Mouse (Mus musculus) liver, postnatal 0 days (tissue): Measurements from ENCODE around the gene Ehd4. TPM values are rescaled to one million over a fixed set of nuclear protein-coding genes. Genes with fewer than 3 reads are reported as not detected.
A peak's percentile ranks its signal among the peaks of the same experiment; 100 is the strongest.

ENCODE experiments used
- ATAC-seq: fragments of 200-750 bp; cut with Nextera tagmentation; 2 replicates; pipeline ENCODE4 v1.8.0; 2017; ENCODE audit warnings: mild to moderate bottlenecking, moderate library complexity
- DNase-seq: peaks from one replicate; pipeline ENCODE4 v3.0.0-alpha.2; 2016
- H3K27ac ChIP-seq: fragments of 300-500 bp; sonication (generic); 2 replicates; pipeline ENCODE4 v1.5.1; 2014; ENCODE audit warnings: antibody characterized with exemption, moderate library complexity, mild to moderate bottlenecking, low read depth
- H3K27me3 ChIP-seq: fragments of 300-500 bp; sonication (generic); 2 replicates; pipeline ENCODE4 v1.6.1; 2014; ENCODE audit warnings: low read length, control low read depth, mixed read lengths; ENCODE audit not compliant: insufficient read depth
- H3K36me3 ChIP-seq: fragments of 300-500 bp; sonication (generic); replicated peaks from 2 replicates; pipeline ENCODE4 v1.6.1; 2014; ENCODE audit warnings: mild to moderate bottlenecking, control low read depth, low read length, moderate library complexity, mixed read lengths; ENCODE audit not compliant: insufficient read depth
- H3K4me1 ChIP-seq: fragments of 300-500 bp; sonication (generic); 2 replicates; pipeline ENCODE4 v1.6.1; 2014; ENCODE audit warnings: antibody characterized with exemption, mild to moderate bottlenecking, control low read depth; ENCODE audit not compliant: insufficient read depth
- H3K4me2 ChIP-seq: fragments of 300-500 bp; sonication (generic); 2 replicates; pipeline ENCODE4 v1.6.1; 2014; ENCODE audit warnings: low read depth, mild to moderate bottlenecking, low read length, moderate library complexity, mixed read lengths
- H3K4me3 ChIP-seq: fragments of 300-500 bp; sonication (generic); 2 replicates; pipeline ENCODE4 v1.5.1; 2014; ENCODE audit warnings: low read depth, low read length
- H3K9ac ChIP-seq: fragments of 300-500 bp; sonication (generic); replicated peaks from 2 replicates; pipeline ENCODE4 v1.6.1; 2014; ENCODE audit warnings: mild to moderate bottlenecking, moderate library complexity
- H3K9me3 ChIP-seq: fragments of 300-500 bp; sonication (generic); 2 replicates; pipeline ENCODE4 v1.6.1; 2016; ENCODE audit warnings: mild to moderate bottlenecking, control low read depth, low read length, mixed read lengths
- CTCF ChIP-seq: sonication (generic); IDR thresholded peaks from 2 replicates; pipeline ENCODE4 v1.5.1; 2016; ENCODE audit warnings: antibody characterized with exemption, low read depth
- EP300 ChIP-seq: IDR thresholded peaks from 2 replicates; pipeline ENCODE4 v1.6.1; 2016; ENCODE audit warnings: antibody characterized with exemption, low read depth, mild to moderate bottlenecking
- WGBS: fragments of 180-500 bp; shearing (Covaris S2); extraction: QIAGEN DNeasy Blood & Tissue Kit; methylation state at CpG from one replicate; pipeline ENCODE4 v1.1.7; 2014; ENCODE audit not compliant: insufficient replicate concordance; 5-methylcytosine and 5-hydroxymethylcytosine counted together
- polyA plus RNA-seq: library from polyadenylated mRNA; unstranded; fragments of >200 nt; fragmentation: Nextera tagmentation; extraction: Ambion mirVana; gene quantifications from 2 replicates; pipeline ENCODE4 v1.2.1, GENCODE M21; 2015

Gene Ehd4
- polyA plus RNA-seq, 1 experiment from 2014 or later, result 29.2 TPM

GRCm38 (mm10) chr2:120113476-120113875, 40.9 kb downstream of the Ehd4 start:
- H3K36me3 ChIP-seq, result no peaks in the 10 kb centered on the region
- no peak overlapping the region for H3K4me2 ChIP-seq
- no peak overlapping the region for H3K9ac ChIP-seq
- 84% methylated on average over 6 of the region's 6 CpGs for WGBS
- H3K9me3 ChIP-seq, result no peaks in the 10 kb centered on the region
- DNase-seq (no peak), ATAC-seq (no peak)
- TF ChIP-seq CTCF (no peak), EP300 (no peak)
- peaks cover 14% of the 10 kb centered on the region; the same call in 1 of the 2 replicates for H3K4me1 ChIP-seq
- H3K27ac ChIP-seq, result no peak overlapping the region
- H3K27me3 ChIP-seq, result no peaks in the 10 kb centered on the region
- H3K4me3 ChIP-seq, result no peak overlapping the region

DNA sequence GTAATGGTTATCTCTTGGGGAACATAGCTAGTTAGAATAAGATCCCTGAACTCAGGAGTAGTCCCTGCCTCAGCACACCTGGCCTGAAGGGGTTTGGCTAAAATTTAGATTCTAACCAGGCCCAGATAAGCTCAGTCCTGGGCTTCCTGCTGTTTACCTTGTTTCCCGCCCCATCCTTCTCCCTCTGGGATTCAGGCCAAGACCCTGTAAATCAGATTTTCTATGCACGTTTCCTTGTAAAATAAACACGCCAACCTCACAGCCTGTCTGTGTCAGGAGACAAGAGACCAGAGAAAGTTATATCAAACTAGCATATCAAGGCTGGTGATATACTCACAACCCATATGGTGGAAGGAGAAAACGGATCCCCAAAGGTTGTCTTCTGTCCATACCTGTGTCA, 42.8 kb downstream of the Ehd4 start:
- TF ChIP-seq CTCF (no peak), EP300 (no peak)
- no peak overlapping the region for H3K4me3 ChIP-seq
- 62% methylated on average over 4 of the region's 4 CpGs for WGBS
- H3K9me3 ChIP-seq, result no peaks in the 10 kb centered on the region
- no peak overlapping the region for H3K9ac ChIP-seq
- no peaks in the 10 kb centered on the region for H3K36me3 ChIP-seq
- ATAC-seq (no peak), DNase-seq (no peak)
- H3K27ac ChIP-seq, result no peak overlapping the region
- peaks cover 14% of the 10 kb centered on the region; the same call in 1 of the 2 replicates for H3K4me1 ChIP-seq
- H3K4me2 ChIP-seq, result no peak overlapping the region
- H3K27me3 ChIP-seq, result no peaks in the 10 kb centered on the region

GRCm38 (mm10) chr2:120111172-120111571, 43.2 kb downstream of the Ehd4 start:
- peaks cover 14% of the 10 kb centered on the region; the same call in 1 of the 2 replicates for H3K4me1 ChIP-seq
- WGBS, result 70% methylated on average over 3 of the region's 3 CpGs
- no peak overlapping the region for H3K4me2 ChIP-seq
- 0 out of 2 replicates have a peak overlapping the region, but pooled peaks have one; percentile 16 for H3K27ac ChIP-seq
- ATAC-seq, result no peak
- H3K27me3 ChIP-seq, result no peaks in the 10 kb centered on the region
- no peak for DNase-seq
- no peak overlapping the region for H3K9ac ChIP-seq
- H3K4me3 ChIP-seq, result no peak overlapping the region
- H3K9me3 ChIP-seq, result no peaks in the 10 kb centered on the region
- no peaks in the 10 kb centered on the region for H3K36me3 ChIP-seq
- no peak for TF ChIP-seq EP300
- no peak for TF ChIP-seq CTCF

- H3K27me3 ChIP-seq, result no peaks in the 10 kb centered on the region
- H3K36me3 ChIP-seq, result no peaks in the 10 kb centered on the region
- 78% methylated on average over 4 of the region's 4 CpGs for WGBS
- TF ChIP-seq CTCF (no peak), EP300 (no peak)
- ATAC-seq (no peak), DNase-seq (no peak)
- H3K27ac ChIP-seq, result no peak overlapping the region
- H3K9me3 ChIP-seq, result no peaks in the 10 kb centered on the region
- H3K4me1 ChIP-seq, result peaks cover 10% of the 10 kb centered on the region; the same call in 1 of the 2 replicates
- no peak overlapping the region for H3K9ac ChIP-seq
- no peak overlapping the region for H3K4me2 ChIP-seq
- H3K4me3 ChIP-seq, result no peak overlapping the region
Measured at GRCm38 (mm10) chr2:120108077-120108476, 46.3 kb downstream of the Ehd4 start.

DNA sequence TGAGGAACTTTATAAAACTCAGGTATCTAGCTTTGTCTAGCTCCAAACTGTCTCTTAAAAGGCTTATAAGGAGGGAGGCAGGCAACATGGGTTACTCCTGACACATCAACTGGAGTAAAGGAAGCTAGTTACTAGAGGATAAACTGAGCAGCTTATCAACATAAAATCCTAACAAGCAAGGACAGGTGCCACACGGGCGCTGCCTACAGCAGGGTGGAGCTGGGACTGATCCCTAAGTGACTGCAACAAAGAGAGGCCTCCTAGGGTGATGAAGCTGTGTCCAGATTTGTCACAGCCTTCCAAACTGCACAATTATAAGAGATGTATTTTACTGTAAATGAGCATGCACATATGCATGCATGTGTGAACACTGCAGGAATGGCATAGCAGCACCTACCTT, 47.0 kb downstream of the Ehd4 start:
- peaks cover 10% of the 10 kb centered on the region; the same call in 1 of the 2 replicates for H3K4me1 ChIP-seq
- DNase-seq (no peak), ATAC-seq (no peak)
- H3K4me2 ChIP-seq, result no peak overlapping the region
- TF ChIP-seq CTCF (no peak), EP300 (no peak)
- H3K27me3 ChIP-seq, result no peaks in the 10 kb centered on the region
- no peak overlapping the region for H3K4me3 ChIP-seq
- 80% methylated on average over 2 of the region's 2 CpGs for WGBS
- no peak overlapping the region for H3K27ac ChIP-seq
- H3K9me3 ChIP-seq, result no peaks in the 10 kb centered on the region
- no peak overlapping the region for H3K9ac ChIP-seq
- no peaks in the 10 kb centered on the region for H3K36me3 ChIP-seq

DNA sequence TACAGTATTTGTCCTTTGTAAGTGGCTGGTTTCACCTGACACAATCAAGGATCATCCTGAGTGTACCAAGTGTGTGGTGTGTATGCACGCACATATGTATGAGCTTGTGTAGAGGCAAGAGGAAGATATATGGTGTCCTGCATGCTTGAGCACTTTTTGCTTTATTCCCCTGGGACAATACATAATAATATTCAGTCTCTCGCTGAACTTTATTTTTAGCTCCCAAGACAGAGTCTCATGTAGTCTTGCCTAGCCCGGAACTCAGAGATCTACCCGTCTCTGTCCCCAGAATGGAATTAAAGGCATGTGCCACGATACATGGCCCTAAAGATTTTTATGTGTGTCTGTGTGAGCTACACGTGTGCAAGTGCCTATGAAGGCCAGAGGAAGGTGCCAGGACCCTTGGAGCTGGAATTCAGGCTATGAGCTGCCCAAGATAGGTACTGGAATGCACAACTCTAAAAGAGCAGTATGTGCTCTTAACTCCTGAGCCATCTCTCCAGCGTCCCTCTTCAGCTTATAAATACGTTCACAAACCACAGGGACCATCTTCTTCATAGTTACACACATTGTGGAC, 47.9 kb downstream of the Ehd4 start:
- DNase-seq, result no peak
- H3K27me3 ChIP-seq, result no peaks in the 10 kb centered on the region
- no peak overlapping the region for H3K27ac ChIP-seq
- 76% methylated on average over 8 of the region's 8 CpGs for WGBS
- H3K4me3 ChIP-seq, result no peak overlapping the region
- no peak overlapping the region for H3K9ac ChIP-seq
- no peaks in the 10 kb centered on the region for H3K9me3 ChIP-seq
- H3K4me1 ChIP-seq, result peaks cover 6% of the 10 kb centered on the region; the same call in 1 of the 2 replicates
- no peak for TF ChIP-seq CTCF
- TF ChIP-seq EP300, result no peak
- ATAC-seq, result no peak
- no peak overlapping the region for H3K4me2 ChIP-seq
- no peaks in the 10 kb centered on the region; the same call in 1 of the 2 replicates for H3K36me3 ChIP-seq

DNA sequence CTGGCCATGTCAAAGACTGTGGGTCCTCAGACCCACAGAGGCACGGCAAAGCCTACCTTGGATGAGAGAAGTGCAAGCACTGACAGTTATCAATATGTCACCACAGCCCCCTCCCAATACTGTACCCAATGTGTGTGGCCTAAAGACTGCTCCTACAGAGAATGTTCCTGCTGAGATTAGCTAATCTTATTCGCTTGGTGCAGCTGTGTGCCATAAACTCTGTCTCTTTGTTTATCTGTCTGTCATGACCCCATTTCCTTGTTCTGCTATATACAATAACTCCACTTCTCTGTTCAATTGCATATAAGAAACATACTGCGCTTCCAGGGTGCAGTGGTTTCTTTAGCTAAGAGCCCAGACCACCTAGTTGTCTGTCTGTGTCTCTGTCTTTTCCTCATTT, 48.5 kb downstream of the Ehd4 start:
- Histone ChIP-seq H3K4me3 (no peak overlapping the region), H3K4me2 (no peak overlapping the region), H3K36me3 (no peaks in the 10 kb centered on the region; the same call in 1 of the 2 replicates), H3K4me1 (no peaks in the 10 kb centered on the region; the same call in 1 of the 2 replicates), H3K9me3 (no peaks in the 10 kb centered on the region), H3K9ac (no peak overlapping the region), H3K27ac (no peak overlapping the region), H3K27me3 (no peaks in the 10 kb centered on the region)
- ATAC-seq, result no peak
- WGBS, result 59% methylated on average over 3 of the region's 3 CpGs
- DNase-seq, result no peak
- TF ChIP-seq EP300 (no peak), CTCF (no peak)
